29 mouse cellular contexts compared by ENCODE assay signal in the genomic region with DNA sequence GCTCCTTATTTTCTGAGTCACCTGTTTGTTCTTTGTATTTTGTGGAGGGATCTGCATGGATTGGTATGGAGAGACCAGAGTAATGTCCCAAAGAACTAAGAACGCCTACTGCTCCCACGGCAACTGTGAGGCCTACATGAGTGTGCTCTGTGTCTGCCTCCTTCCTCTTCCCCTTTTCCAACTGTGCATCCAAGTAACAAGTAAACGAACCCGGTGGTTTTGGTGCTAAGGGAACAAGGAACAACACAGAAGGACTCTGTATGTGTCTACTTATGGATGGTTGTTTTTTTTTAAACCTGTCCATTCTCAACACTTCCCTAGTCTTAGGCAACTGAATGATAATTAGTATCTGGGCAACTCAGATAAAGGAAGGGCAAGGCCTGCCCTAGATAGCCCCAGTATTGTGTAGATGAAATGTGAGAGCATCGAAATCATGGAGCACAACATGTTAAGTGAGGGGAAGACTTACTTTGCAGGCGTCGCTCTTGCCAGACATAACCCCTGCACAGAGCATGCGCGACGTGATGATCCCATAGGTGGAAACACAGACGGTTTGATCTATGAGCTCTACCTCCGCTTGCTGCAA. TPM values are rescaled to one million over a fixed set of nuclear protein-coding genes. Genes with fewer than 3 reads are reported as not detected.
A peak's percentile ranks its signal among the peaks of the same experiment; 100 is the strongest.
DNase-seq lines count a peak whose midpoint lies in the region; ATAC-seq and TF ChIP-seq lines count a peak whose summit lies in the region.
"Had no signal": no experiment of that assay in that cellular context is flagged by ENCODE, and none has a peak within 500 bp of the region (broad histone marks: within the 10 kb centered on the region; RNA-seq: fewer than 3 reads in every experiment).

No protein-coding gene starts in this region.

- H3K9me3 ChIP-seq in liver, embryonic 15.5 days (replicated peaks), result no peaks in the 10 kb centered on the region
- H3K9me3 ChIP-seq: forebrain, embryonic 10.5 days; heart, embryonic 13.5 days; hindbrain, embryonic 13.5 days had no signal

- no peaks in the 10 kb centered on the region for H3K27me3 ChIP-seq in liver, embryonic 15.5 days
- no peaks in the 10 kb centered on the region for H3K27me3 ChIP-seq in small intestine, adult 2 months (ENCODE audit: control insufficient read depth, insufficient read depth, low read length)
- H3K27me3 ChIP-seq: CH12.LX had no signal

- ATAC-seq in common myeloid progenitor, adult 5-6 weeks (replicated peaks; ENCODE audit: low read depth, poor library complexity, severe bottlenecking), result peak; percentile 53
- ATAC-seq in liver, embryonic 15.5 days (ENCODE audit: insufficient read depth), result peak; percentile 57
- ATAC-seq: forebrain, embryonic 16.5 days; inflammation-experienced regulatory T-cells, adult 6 months had no signal

- H3K4me2 ChIP-seq in liver, embryonic 15.5 days, result no peak overlapping the region
- H3K4me2 ChIP-seq: heart, embryonic 13.5 days; hindbrain, embryonic 13.5 days had no signal

- TF ChIP-seq CTCF in lung, adult 2 months (IDR thresholded peaks at IDR 0.05; ENCODE audit: insufficient read depth, low read length), result no peak
- no peak for TF ChIP-seq CTCF in small intestine, adult 2 months (IDR thresholded peaks at IDR 0.05; ENCODE audit: extremely low read depth, insufficient read length, insufficient replicate concordance, low read depth, low read length)

- TF ChIP-seq POLR2A in lung, adult 2 months (IDR thresholded peaks at IDR 0.05; ENCODE audit: borderline replicate concordance, extremely low read depth, low read depth, low read length), result no peak
- TF ChIP-seq POLR2A in small intestine, adult 2 months (IDR thresholded peaks at IDR 0.05; ENCODE audit: low read depth, low read length), result no peak

- no peaks in the 10 kb centered on the region for H3K36me3 ChIP-seq in liver, embryonic 15.5 days (replicated peaks)
- no peaks in the 10 kb centered on the region for H3K36me3 ChIP-seq in small intestine, adult 2 months (ENCODE audit: control insufficient read depth, insufficient read depth, low read length)
- H3K36me3 ChIP-seq: forebrain, embryonic 10.5 days; heart, embryonic 13.5 days; hindbrain, embryonic 13.5 days had no signal

- no peaks in the 10 kb centered on the region for H3K4me1 ChIP-seq in lung, adult 2 months (ENCODE audit: control insufficient read depth, insufficient read depth, low read length)
- peaks cover 16% of the 10 kb centered on the region for H3K4me1 ChIP-seq in liver, embryonic 15.5 days (replicated peaks)
- peaks cover 21% of the 10 kb centered on the region; the same call in 1 of the 2 replicates for H3K4me1 ChIP-seq in small intestine, adult 2 months (ENCODE audit: control insufficient read depth, insufficient read depth, insufficient read length, low read length)

- no peak overlapping the region for H3K4me3 ChIP-seq in lung, adult 2 months (replicated peaks; ENCODE audit: extremely low read depth, low read depth, low read length)
- H3K4me3 ChIP-seq in liver, embryonic 15.5 days (replicated peaks), result no peak overlapping the region
- no peak overlapping the region for H3K4me3 ChIP-seq in small intestine, adult 2 months (ENCODE audit: low read depth, low read length)
- H3K4me3 ChIP-seq: forebrain, embryonic 10.5 days; heart, embryonic 13.5 days; hindbrain, embryonic 13.5 days had no signal

- no peak overlapping the region for H3K27ac ChIP-seq in liver, embryonic 15.5 days (replicated peaks)
- peak overlapping the region; percentile 85 for H3K27ac ChIP-seq in small intestine, adult 2 months (ENCODE audit: insufficient read depth, low read depth, low read length)
- H3K27ac ChIP-seq: forebrain, embryonic 10.5 days; heart, embryonic 13.5 days; hindbrain, embryonic 13.5 days had no signal

- peak; percentile 26 for DNase-seq in lung, postnatal 36 days
- no peak for DNase-seq in lung, adult 2 months
- DNase-seq in urinary bladder, postnatal 14 days (ENCODE audit: low spot score), result no peak
- no peak for DNase-seq in cerebellum, adult 11-12 months
- DNase-seq: adrenal gland, postnatal 10 days; B cell, adult 2 months; cerebellum, adult 9-11 months; gastrocnemius, postnatal 14 days; heart, postnatal 14 days; kidney, postnatal 25 days; thymus, adult 18-20 months; thymus, postnatal 4 days had no signal

- 86% methylated on average over 12 of the region's 12 CpGs for WGBS in lung, adult 2 months
- WGBS in liver, embryonic 15.5 days (ENCODE audit: insufficient replicate concordance), result 44% methylated on average over 12 of the region's 12 CpGs
- 40% methylated on average over 12 of the region's 12 CpGs for WGBS in small intestine, adult 2 months

- no peak overlapping the region for H3K9ac ChIP-seq in liver, embryonic 15.5 days
- H3K9ac ChIP-seq: heart, embryonic 13.5 days; hindbrain, embryonic 13.5 days had no signal

RNA-seq across cellular contexts. Expression of a gene that starts 3.8 kb away (rescaled TPM):
- 0.05 and 0.17 TPM in 2 replicates for polyA plus RNA-seq in lung, adult 2 months (2012; rRNA removed)
- 0.29 and 1.2 TPM in 2 replicates for total RNA-seq in common myeloid progenitor, adult 5-6 weeks (2017)
- 0.14 and 0.18 TPM in 2 replicates for polyA plus RNA-seq in liver, embryonic 15.5 days (2015; fragmentation: Nextera tagmentation; extraction: Ambion mirVana)
- polyA plus RNA-seq in small intestine, adult 2 months (2012; rRNA removed), result 1.3 and 2.1 TPM in 2 replicates
- total RNA-seq: CH12.LX; gastrocnemius, postnatal 14 days; heart, adult 18-20 months; heart, postnatal 14 days; midbrain, postnatal 0 days had no signal
- polyA plus RNA-seq: forebrain, embryonic 16.5 days; heart, embryonic 13.5 days; hindbrain, embryonic 13.5 days; inflammation-experienced regulatory T-cells, adult 6 months; midbrain, postnatal 0 days had no signal

RNA-seq across cellular contexts. Expression of a gene that starts 35.8 kb away (rescaled TPM):
- polyA plus RNA-seq in lung, adult 2 months (2012; rRNA removed), result 0.06 TPM in 1 of 2 replicates, not detected in the other
- 0.73 TPM in 1 of 2 replicates, not detected in the other for total RNA-seq in common myeloid progenitor, adult 5-6 weeks (2017)
- 0.12 and 0.14 TPM in 2 replicates for polyA plus RNA-seq in liver, embryonic 15.5 days (2015; fragmentation: Nextera tagmentation; extraction: Ambion mirVana)
- 0.10 and 0.20 TPM in 2 replicates for polyA plus RNA-seq in small intestine, adult 2 months (2012; rRNA removed)
- total RNA-seq: CH12.LX; gastrocnemius, postnatal 14 days; heart, adult 18-20 months; heart, postnatal 14 days had no signal
- polyA plus RNA-seq: inflammation-experienced regulatory T-cells, adult 6 months; kidney, embryonic 14.5 days; lung, embryonic 16.5 days had no signal

RNA-seq across cellular contexts. Expression of a gene that starts 47.5 kb away (rescaled TPM):
- 0.30 and 0.41 TPM in 2 replicates for polyA plus RNA-seq in lung, adult 2 months (2012; rRNA removed)
- total RNA-seq in common myeloid progenitor, adult 5-6 weeks (2017), result 1.2 and 1.7 TPM in 2 replicates
- 1.5 and 2.0 TPM in 2 replicates for polyA plus RNA-seq in liver, embryonic 15.5 days (2015; fragmentation: Nextera tagmentation; extraction: Ambion mirVana)
- polyA plus RNA-seq in small intestine, adult 2 months (2012; rRNA removed), result 0.06 and 0.11 TPM in 2 replicates
- total RNA-seq: CH12.LX; layer of hippocampus, adult 8-10 months; left cerebral cortex, postnatal 25 days; midbrain, postnatal 0 days had no signal
- polyA plus RNA-seq: cortical plate, adult 2 months; forebrain, embryonic 16.5 days; heart, embryonic 13.5 days; hindbrain, embryonic 13.5 days; midbrain, postnatal 0 days; neural tube, embryonic 14.5 days had no signal
